Mouse (Mus musculus) stomach, embryonic 15.5 days (tissue): ENCODE results near the gene Zfyve27. TPM values are rescaled to one million over a fixed set of nuclear protein-coding genes. Genes with fewer than 3 reads are reported as not detected.
A peak's percentile ranks its signal among the peaks of the same experiment; 100 is the strongest.

ENCODE experiments used
- ATAC-seq: fragments of 200-750 bp; cut with Nextera tagmentation; 2 replicates; pipeline ENCODE4 v1.8.0; 2017; ENCODE audit warnings: low read depth, moderate number of reproducible peaks, moderate TSS enrichment; ENCODE audit not compliant: insufficient read depth, low FRiP score
- H3K27ac ChIP-seq: fragments of 300-500 bp; sonication (generic); 2 replicates; pipeline ENCODE4 v1.5.1; 2015; ENCODE audit warnings: mild to moderate bottlenecking, inconsistent platforms
- H3K27me3 ChIP-seq: fragments of 300-500 bp; sonication (generic); replicated peaks from 2 replicates; pipeline ENCODE4 v1.6.1; 2015; ENCODE audit warnings: inconsistent platforms
- H3K36me3 ChIP-seq: fragments of 300-500 bp; sonication (generic); 2 replicates; pipeline ENCODE4 v1.6.1; 2015; ENCODE audit warnings: inconsistent platforms
- H3K4me1 ChIP-seq: fragments of 300-500 bp; sonication (generic); 2 replicates; pipeline ENCODE4 v1.6.1; 2015; ENCODE audit warnings: inconsistent platforms
- H3K4me2 ChIP-seq: fragments of 300-500 bp; sonication (generic); 2 replicates; pipeline ENCODE4 v1.6.1; 2015; ENCODE audit warnings: mild to moderate bottlenecking, inconsistent platforms
- H3K4me3 ChIP-seq: fragments of 300-500 bp; sonication (generic); replicated peaks from 2 replicates; pipeline ENCODE4 v1.5.1; 2015; ENCODE audit warnings: inconsistent platforms
- H3K9ac ChIP-seq: fragments of 300-500 bp; sonication (generic); 2 replicates; pipeline ENCODE4 v1.6.1; 2015; ENCODE audit warnings: inconsistent platforms
- H3K9me3 ChIP-seq: fragments of 300-500 bp; sonication (generic); 2 replicates; pipeline ENCODE4 v1.6.1; 2016; ENCODE audit warnings: inconsistent platforms
- WGBS: fragments of 180-500 bp; shearing (Covaris S2); methylation state at CpG from one replicate; pipeline ENCODE4 v1.1.7; 2015; 5-methylcytosine and 5-hydroxymethylcytosine counted together
- polyA plus RNA-seq: library from polyadenylated mRNA; unstranded; fragments of >200 nt; fragmentation: Nextera tagmentation; extraction: Ambion mirVana; gene quantifications from 2 replicates; pipeline ENCODE4 v1.2.1, GENCODE M21; 2015

Zfyve27 gene
- polyA plus RNA-seq, 1 experiment from 2014 or later: 24.6 TPM

DNA sequence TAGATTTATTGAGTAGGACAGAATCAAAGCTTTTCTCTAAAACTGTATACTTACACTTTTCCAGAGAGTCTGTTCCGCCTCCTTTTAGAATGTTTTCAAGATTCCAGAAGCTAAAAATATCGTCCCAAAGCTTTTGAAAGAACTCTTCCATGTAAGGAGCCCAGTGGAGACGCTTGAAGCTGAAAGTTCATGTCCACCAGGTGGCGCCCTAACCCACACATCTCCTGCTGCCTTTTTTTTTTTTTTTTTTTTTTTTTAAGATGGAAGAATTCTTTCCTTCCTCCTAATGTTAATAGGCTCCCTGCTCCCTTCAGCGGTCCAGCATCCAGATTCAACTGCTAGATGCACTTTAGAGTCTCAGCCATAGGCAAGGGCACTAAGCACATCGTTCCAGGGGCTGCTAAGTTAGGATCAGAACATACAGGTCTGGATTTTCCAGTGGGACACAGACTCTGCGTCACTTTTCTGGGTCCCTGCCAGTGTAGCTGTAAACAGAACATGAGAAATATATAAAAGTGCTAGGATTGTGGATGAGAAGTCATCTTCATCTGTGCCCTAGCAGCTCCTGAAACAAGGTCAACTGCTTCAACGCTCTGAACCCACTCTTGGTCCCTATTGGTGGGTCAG, 19.1 kb upstream of the Zfyve27 start:
- Histone ChIP-seq H3K36me3 (no peaks in the 10 kb centered on the region), H3K27ac (peak overlapping the region; percentile 40), H3K9me3 (no peaks in the 10 kb centered on the region), H3K4me1 (peaks cover 21% of the 10 kb centered on the region), H3K27me3 (0 out of 2 replicates have a peak, but pooled peaks cover 3% of the 10 kb centered on the region), H3K4me3 (no peak overlapping the region), H3K9ac (no peak overlapping the region), H3K4me2 (no peak overlapping the region)
- WGBS: 18% methylated on average over 8 of the region's 8 CpGs
- no peak for ATAC-seq

DNA sequence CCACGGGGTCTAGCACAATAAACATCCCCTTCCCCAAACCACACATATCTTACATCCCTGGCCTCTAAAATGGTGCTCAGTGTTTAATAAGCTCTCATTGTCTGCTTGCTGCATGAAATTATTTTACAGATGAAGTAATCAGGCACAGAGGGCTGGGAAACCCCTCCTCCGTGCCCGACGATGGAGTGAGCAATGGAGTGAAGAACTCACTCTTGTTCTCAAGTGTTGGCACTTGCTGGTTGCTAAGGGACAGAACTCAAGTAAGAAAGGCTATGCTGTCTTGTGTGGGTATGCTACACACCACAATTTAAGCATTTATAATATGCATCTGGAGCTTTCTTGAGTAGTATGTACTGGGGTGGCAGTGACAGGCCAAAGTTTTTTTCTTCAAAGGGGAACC, 18.5 kb upstream of the Zfyve27 start:
- Histone ChIP-seq H3K27ac (peak overlapping the region; percentile 40; the same call in 1 of the 2 replicates), H3K27me3 (0 out of 2 replicates have a peak, but pooled peaks cover 3% of the 10 kb centered on the region), H3K4me2 (no peak overlapping the region), H3K4me3 (no peak overlapping the region), H3K9ac (no peak overlapping the region), H3K9me3 (no peaks in the 10 kb centered on the region), H3K4me1 (peaks cover 23% of the 10 kb centered on the region), H3K36me3 (no peaks in the 10 kb centered on the region)
- ATAC-seq: no peak
- WGBS: 67% methylated on average over 4 of the region's 4 CpGs

DNA sequence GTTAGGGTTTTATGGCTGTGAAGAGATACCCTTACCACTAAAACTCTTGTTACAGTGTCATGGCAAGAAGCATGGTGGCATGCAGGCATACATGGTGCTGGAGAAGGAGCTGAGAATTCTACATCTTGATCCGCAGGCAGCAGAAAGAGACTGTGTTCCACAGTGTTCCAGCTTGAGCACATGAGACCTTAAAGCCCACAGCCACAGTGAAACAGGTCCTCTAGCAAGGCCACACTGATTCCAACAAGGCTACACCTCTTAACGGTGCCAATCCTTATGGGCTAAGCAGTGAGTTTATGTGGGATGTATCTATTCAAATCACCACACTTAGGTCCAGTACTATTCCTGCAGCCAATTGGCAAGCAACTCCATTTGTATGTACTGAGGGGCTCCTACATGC, 18.0 kb upstream of the Zfyve27 start:
- Histone ChIP-seq H3K4me3 (no peak overlapping the region), H3K9ac (no peak overlapping the region), H3K27ac (no peak overlapping the region), H3K4me2 (no peak overlapping the region), H3K27me3 (0 out of 2 replicates have a peak, but pooled peaks cover 3% of the 10 kb centered on the region), H3K36me3 (no peaks in the 10 kb centered on the region), H3K4me1 (peaks cover 27% of the 10 kb centered on the region), H3K9me3 (no peaks in the 10 kb centered on the region)
- ATAC-seq: no peak
- 87% methylated on average over 2 of the region's 2 CpGs for WGBS

DNA sequence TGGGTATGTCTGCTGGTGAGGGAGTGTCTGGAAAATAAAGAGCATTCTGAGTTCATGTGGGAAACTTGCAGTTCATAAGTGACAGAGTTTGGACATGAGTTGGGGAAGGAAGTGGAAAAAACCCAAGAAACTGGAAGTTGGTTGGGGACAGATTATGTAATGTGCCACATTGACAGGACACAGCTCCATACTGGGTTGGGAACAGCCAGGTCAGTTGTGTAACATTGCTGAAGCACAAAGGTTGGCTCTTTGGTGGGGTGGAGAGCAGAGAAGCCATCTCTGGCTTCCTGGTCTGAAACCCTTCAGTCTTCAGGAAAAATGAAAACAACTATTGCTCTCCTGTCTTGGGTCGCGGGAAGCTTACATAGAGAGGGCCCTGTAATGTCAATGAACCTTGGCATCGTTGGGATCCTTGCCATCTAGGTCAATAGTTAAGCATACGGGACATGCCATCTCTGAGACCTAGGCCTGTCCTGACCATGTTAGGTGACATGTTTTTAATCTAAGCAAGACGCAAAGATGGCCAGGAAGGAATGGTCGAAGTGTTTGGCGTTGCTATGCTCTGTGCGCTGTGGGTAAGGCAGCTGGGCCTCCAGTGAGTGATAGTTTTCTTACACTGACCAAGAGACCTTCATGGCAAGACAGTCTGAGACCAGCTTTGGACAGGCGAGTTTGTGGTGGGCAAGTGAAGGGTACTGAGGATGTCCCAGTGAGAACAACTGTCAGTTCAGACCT, 17.3 kb upstream of the Zfyve27 start:
- no peak for ATAC-seq
- H3K4me2 ChIP-seq: peak overlapping the region; percentile 84
- 87% methylated on average over 9 of the region's 9 CpGs for WGBS
- peaks cover 32% of the 10 kb centered on the region for H3K4me1 ChIP-seq
- H3K9ac ChIP-seq: no peak overlapping the region
- 0 out of 2 replicates have a peak, but pooled peaks cover 3% of the 10 kb centered on the region for H3K27me3 ChIP-seq
- peak overlapping the region; percentile 74; the same call in 1 of the 2 replicates for H3K4me3 ChIP-seq
- peak overlapping the region; percentile 92 for H3K27ac ChIP-seq
- H3K36me3 ChIP-seq: no peaks in the 10 kb centered on the region
- H3K9me3 ChIP-seq: no peaks in the 10 kb centered on the region

DNA sequence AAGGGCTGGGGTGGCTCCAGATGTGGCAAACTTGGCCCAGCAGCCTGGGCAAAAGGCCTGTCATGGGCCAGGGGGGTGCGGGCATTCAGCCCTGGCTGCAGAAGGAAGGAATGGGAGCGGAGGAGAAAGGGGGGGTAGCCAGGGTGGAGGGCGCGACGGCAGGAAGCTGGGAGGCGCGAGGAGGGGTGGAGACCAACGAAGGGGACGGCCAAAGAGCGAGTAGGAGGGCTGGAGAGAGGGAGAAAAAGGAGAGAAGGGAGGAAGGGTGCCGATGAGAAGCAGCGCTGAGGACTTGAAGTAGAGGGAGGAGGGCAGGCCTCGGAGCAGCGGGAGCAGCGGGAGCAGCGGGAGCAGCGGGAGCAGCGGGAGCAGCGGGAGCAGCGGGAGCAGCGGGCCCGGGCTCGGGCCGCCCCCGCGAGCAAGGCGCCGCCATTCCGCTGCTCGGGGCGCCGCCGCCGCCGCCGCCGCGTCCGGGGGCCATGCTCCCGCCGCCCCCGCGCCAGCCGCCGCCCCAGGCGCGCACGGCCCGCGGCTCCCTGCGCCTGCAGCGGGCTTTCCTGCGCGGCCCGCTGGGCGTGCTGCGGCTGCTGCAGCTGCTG, 16.5 kb upstream of the Zfyve27 start, which contains the start of gene Marveld1:
Gene Marveld1, plus strand, starts transcription at position 231 of the 599 bp plus-strand sequence.
- Histone ChIP-seq H3K36me3 (no peaks in the 10 kb centered on the region), H3K9me3 (no peaks in the 10 kb centered on the region), H3K4me1 (peaks cover 37% of the 10 kb centered on the region), H3K27me3 (0 out of 2 replicates have a peak, but pooled peaks cover 3% of the 10 kb centered on the region), H3K9ac (peak within 1 kb of the TSS; percentile 80), H3K4me3 (peak within 1 kb of the TSS; percentile 74), H3K27ac (peak within 1 kb of the TSS; percentile 92), H3K4me2 (peak within 1 kb of the TSS; percentile 84)
- WGBS: under 1% methylated on average over 48 of the region's 57 CpGs
- peak; percentile 70 for ATAC-seq

DNA sequence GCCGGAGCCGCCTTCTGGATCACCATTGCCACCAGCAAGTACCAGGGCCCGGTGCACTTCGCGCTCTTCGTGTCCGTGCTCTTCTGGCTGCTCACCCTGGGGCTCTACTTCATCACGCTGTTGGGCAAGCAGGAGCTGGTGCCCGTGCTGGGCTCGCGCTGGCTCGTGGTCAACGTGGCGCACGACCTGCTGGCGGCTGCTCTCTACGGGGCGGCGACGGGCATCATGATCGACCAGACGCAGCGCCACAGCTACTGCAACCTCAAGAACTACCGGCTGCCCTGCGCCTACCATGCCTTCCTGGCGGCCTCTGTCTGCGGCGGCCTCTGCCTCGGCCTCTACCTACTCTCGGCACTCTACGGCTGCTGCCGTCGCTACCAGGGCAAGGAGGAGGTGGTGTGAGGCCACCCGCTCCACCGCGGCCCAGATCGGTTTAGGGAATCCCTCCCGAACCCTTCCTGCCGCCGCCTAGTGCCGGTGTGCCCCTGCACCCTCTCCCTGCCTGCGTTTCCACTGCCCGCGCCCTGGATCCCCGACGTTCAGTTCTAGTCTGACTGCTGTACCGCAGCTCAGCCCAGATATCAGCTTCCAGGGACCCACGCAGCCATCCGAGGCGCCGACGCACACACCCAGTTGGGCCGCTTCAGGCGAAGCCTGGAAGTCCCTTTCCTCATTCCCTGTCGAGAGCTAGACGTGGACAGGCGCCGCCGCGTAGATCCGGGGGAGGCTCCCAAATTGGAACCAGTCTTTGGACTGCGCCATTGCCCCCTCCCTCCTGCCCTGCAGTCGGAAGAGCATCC, 15.8 kb upstream of the Zfyve27 start:
- WGBS: under 1% methylated on average over 63 of the region's 63 CpGs
- peak overlapping the region; percentile 74 for H3K4me3 ChIP-seq
- peaks cover 37% of the 10 kb centered on the region for H3K4me1 ChIP-seq
- no peaks in the 10 kb centered on the region for H3K9me3 ChIP-seq
- peak overlapping the region; percentile 92 for H3K27ac ChIP-seq
- H3K9ac ChIP-seq: peak overlapping the region; percentile 80
- H3K27me3 ChIP-seq: 0 out of 2 replicates have a peak, but pooled peaks cover 3% of the 10 kb centered on the region
- no peaks in the 10 kb centered on the region for H3K36me3 ChIP-seq
- peak overlapping the region; percentile 84 for H3K4me2 ChIP-seq
- ATAC-seq: peak; percentile 13; the same call in 1 of the 2 replicates

DNA sequence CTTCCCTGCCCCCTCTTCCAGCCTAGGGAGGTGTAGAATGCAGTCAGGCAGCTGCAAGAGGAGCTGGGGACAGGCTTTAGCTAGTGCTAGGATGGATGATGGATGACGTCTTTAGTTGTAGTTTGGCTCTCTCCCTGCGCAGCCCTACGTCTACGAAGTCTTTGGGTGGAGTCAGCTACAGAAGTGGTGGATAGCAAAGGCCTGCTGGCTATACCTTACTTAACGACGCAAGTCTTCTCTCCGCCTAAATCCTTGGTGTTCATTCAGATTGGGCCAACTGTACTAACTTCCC, 15.2 kb upstream of the Zfyve27 start:
- peak overlapping the region; percentile 80; the same call in 1 of the 2 replicates for H3K9ac ChIP-seq
- H3K36me3 ChIP-seq: no peaks in the 10 kb centered on the region
- H3K4me3 ChIP-seq: peak overlapping the region; percentile 74
- H3K9me3 ChIP-seq: no peaks in the 10 kb centered on the region
- peak overlapping the region; percentile 92 for H3K27ac ChIP-seq
- H3K4me2 ChIP-seq: peak overlapping the region; percentile 84
- ATAC-seq: peak; percentile 62
- peaks cover 37% of the 10 kb centered on the region for H3K4me1 ChIP-seq
- 0 out of 2 replicates have a peak, but pooled peaks cover 3% of the 10 kb centered on the region for H3K27me3 ChIP-seq
- WGBS: 17% methylated on average over 7 of the region's 7 CpGs

DNA sequence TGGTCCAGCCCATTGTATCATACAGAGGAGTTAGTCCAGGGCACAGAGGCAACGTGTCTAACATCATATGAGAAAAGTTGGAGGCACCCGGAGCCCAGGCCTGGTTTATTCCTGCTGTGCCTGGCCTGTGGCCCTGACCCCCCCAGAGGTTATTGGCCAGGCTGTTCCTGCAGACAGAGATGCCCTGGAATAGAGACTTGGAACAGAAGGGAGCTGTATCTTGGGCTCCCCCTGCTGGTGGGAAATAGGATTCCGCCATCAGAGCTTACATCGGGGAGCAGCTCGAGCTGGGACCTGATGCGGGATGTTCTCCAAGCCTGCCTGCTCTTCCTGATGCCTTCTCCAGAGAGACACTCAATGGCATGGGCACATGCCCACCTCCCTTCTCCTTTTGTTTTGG, 11.8 kb upstream of the Zfyve27 start:
- H3K36me3 ChIP-seq: no peaks in the 10 kb centered on the region
- H3K27me3 ChIP-seq: 0 out of 2 replicates have a peak, but pooled peaks cover 3% of the 10 kb centered on the region
- H3K4me3 ChIP-seq: no peak overlapping the region
- H3K27ac ChIP-seq: peak overlapping the region; percentile 65; the same call in 1 of the 2 replicates
- H3K9ac ChIP-seq: no peak overlapping the region
- peak; percentile 11; the same call in 1 of the 2 replicates for ATAC-seq
- H3K4me1 ChIP-seq: peaks cover 36% of the 10 kb centered on the region
- 3% methylated on average over 6 of the region's 6 CpGs for WGBS
- H3K9me3 ChIP-seq: no peaks in the 10 kb centered on the region
- no peak overlapping the region for H3K4me2 ChIP-seq

DNA sequence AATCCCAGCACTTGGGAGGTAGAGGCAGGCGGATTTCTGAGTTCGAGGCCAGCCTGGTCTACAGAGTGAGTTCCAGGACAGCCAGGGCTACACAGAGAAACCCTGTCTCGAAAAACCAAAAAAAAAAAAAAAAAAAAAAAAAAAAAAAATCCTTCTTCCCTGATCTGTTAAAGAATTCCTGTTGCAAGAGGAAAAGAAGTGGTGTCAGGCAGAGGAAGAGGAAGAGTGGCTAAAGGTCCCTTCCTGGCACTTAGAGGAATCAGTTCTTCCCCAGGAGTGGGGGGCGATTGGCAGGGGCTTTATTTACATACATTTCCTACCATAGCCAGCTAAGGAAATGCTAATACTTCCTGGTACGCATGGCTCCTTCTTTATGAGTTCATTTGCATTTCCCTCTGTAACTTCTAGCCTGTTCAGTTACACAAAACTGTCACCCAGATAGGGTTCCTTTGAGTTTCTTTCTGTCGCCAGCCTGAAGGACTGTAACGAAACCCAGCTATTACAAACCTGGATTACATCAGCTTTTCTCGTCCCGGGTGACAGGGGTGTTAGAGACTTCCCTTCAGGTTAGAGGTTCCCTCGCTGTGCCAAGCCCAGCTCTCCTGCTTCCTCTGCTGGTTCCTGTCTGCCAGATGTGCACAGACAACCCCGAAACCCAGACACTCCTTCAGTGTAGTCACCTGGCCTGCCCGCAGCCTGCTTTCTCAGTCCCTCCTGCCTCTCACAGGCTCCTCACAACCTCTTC, 6.1 kb upstream of the Zfyve27 start:
- WGBS: 47% methylated on average over 12 of the region's 12 CpGs
- Histone ChIP-seq H3K4me3 (no peak overlapping the region), H3K36me3 (no peaks in the 10 kb centered on the region), H3K4me1 (no peaks in the 10 kb centered on the region), H3K9ac (no peak overlapping the region), H3K9me3 (no peaks in the 10 kb centered on the region), H3K4me2 (no peak overlapping the region), H3K27ac (no peak overlapping the region; the same call in 1 of the 2 replicates), H3K27me3 (no peaks in the 10 kb centered on the region)
- no peak for ATAC-seq

DNA sequence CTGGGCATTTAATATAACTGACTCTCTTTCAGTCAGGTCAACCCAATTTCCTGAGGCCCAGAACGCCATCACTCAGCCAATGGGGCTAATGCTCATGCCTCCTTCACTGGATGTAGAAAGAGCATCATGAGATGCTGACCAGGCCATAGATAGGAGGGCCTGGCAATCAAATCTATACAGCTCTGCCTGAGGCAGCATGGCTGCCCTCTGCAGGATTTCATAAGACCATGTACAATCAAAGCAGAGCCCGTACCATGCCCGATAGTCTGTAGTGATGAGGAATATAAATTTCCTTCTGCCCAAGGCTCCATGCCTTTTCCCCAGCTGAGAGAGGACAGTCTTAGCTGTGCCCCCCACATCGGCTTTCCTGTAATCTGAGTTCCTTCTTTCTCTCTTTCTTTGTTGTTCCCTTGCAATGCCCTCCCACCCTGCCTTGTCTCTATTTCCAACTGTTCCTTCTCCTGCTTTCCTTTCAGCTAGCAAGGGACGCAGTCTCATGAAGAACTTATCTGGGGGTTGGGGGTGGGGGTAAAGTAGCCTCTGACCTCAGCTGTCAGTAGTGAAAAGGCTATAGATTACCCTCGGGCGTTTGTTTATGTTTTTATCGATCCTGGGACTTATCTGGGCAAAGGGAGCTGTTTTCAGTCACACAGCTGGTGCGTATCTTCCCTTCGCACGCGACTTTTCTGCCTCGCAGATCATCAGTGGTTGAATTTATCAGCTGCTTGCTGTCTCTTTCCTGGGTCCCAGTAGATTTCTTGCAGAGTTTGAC, 5.3 kb upstream of the Zfyve27 start:
- no peak overlapping the region for H3K9ac ChIP-seq
- no peaks in the 10 kb centered on the region for H3K27me3 ChIP-seq

More for the DNA sequence above, 5.3 kb upstream of the Zfyve27 start:
- Histone ChIP-seq H3K4me1 (no peaks in the 10 kb centered on the region), H3K4me3 (no peak overlapping the region), H3K9me3 (no peaks in the 10 kb centered on the region), H3K27ac (no peak overlapping the region; the same call in 1 of the 2 replicates), H3K4me2 (peak overlapping the region; percentile 11), H3K36me3 (no peaks in the 10 kb centered on the region)
- 16% methylated on average over 13 of the region's 13 CpGs for WGBS
- ATAC-seq: no peak
